Mouse (Mus musculus): ENCODE measurements around the gene Gm11027. TPM values are rescaled to one million over a fixed set of nuclear protein-coding genes. Genes with fewer than 3 reads are reported as not detected.

Gm11027 gene
- total RNA-seq, 2 experiments from 2014 or later, result not detected

Other genes with a start within 250 kb of the Gm11027 start
- gene Zfp386, start 227.7 kb upstream of the Gm11027 start, total RNA-seq (2014; fragmentation: Nextera tagmentation), result 43.7 and 51.2 TPM in 2 replicates
- 38.3 and 48.6 TPM in 2 replicates for gene Zfp386, start 227.7 kb upstream of the Gm11027 start, total RNA-seq (2017)
- 1.1 and 3.3 TPM in 2 replicates for gene Vipr2, start 197.7 kb upstream of the Gm11027 start, total RNA-seq (2014; fragmentation: Nextera tagmentation)
- not detected in 2 replicates for gene Vipr2, start 197.7 kb upstream of the Gm11027 start, total RNA-seq (2017)
- 5.0 and 6.9 TPM in 2 replicates for gene Wdr60, start 12.4 kb upstream of the Gm11027 start, total RNA-seq (2014; fragmentation: Nextera tagmentation)
- 5.8 and 7.0 TPM in 2 replicates for gene Wdr60, start 12.4 kb upstream of the Gm11027 start, total RNA-seq (2017)
- gene Esyt2, start 5.8 kb downstream of the Gm11027 start, total RNA-seq (2014; fragmentation: Nextera tagmentation), result 29.1 and 32.8 TPM in 2 replicates
- 32.0 and 41.6 TPM in 2 replicates for gene Esyt2, start 5.8 kb downstream of the Gm11027 start, total RNA-seq (2017)
- gene Ncapg2, start 130.0 kb downstream of the Gm11027 start, total RNA-seq (2014; fragmentation: Nextera tagmentation), result 54.2 and 54.7 TPM in 2 replicates
- 113 and 123 TPM in 2 replicates for gene Ncapg2, start 130.0 kb downstream of the Gm11027 start, total RNA-seq (2017)
- not detected in 2 replicates for gene Ptprn2, start 210.3 kb downstream of the Gm11027 start, total RNA-seq (2014; fragmentation: Nextera tagmentation)
- gene Ptprn2, start 210.3 kb downstream of the Gm11027 start, total RNA-seq (2017), result not detected in 2 replicates